Mouse (Mus musculus) midbrain, embryonic 15.5 days (tissue): ENCODE measurements around the gene Gm37240. TPM values are rescaled to one million over a fixed set of nuclear protein-coding genes. Genes with fewer than 3 reads are reported as not detected.
"Not testable (repeated sequence)": the region's sequence is repeated elsewhere in the genome, so short reads cannot be mapped to it uniquely, and the experiment has no call there.

Source experiments
- ATAC-seq: fragments of 200-750 bp; cut with Nextera tagmentation; replicated peaks from 2 replicates; pipeline ENCODE4 v1.8.0; 2017; ENCODE audit warnings: moderate TSS enrichment
- H3K27ac ChIP-seq: fragments of 300-500 bp; sonication (generic); 2 replicates; pipeline ENCODE4 v1.5.1; 2015; ENCODE audit warnings: mild to moderate bottlenecking, inconsistent platforms
- H3K27me3 ChIP-seq: fragments of 300-500 bp; sonication (generic); replicated peaks from 2 replicates; pipeline ENCODE4 v1.6.1; 2015; ENCODE audit warnings: inconsistent platforms
- H3K36me3 ChIP-seq: fragments of 300-500 bp; sonication (generic); replicated peaks from 2 replicates; pipeline ENCODE4 v1.6.1; 2015; ENCODE audit warnings: inconsistent platforms
- H3K4me1 ChIP-seq: fragments of 300-500 bp; sonication (generic); 2 replicates; pipeline ENCODE4 v1.6.1; 2015; ENCODE audit warnings: inconsistent platforms
- H3K4me2 ChIP-seq: fragments of 300-500 bp; sonication (generic); 2 replicates; pipeline ENCODE4 v1.6.1; 2015; ENCODE audit warnings: inconsistent platforms, mild to moderate bottlenecking, moderate library complexity
- H3K4me3 ChIP-seq: fragments of 300-500 bp; sonication (generic); 2 replicates; pipeline ENCODE4 v1.5.1; 2015; ENCODE audit warnings: mild to moderate bottlenecking, inconsistent platforms
- H3K9ac ChIP-seq: fragments of 300-500 bp; sonication (generic); 2 replicates; pipeline ENCODE4 v1.6.1; 2015; ENCODE audit warnings: mild to moderate bottlenecking, inconsistent platforms
- H3K9me3 ChIP-seq: fragments of 300-500 bp; sonication (generic); 2 replicates; pipeline ENCODE4 v1.6.1; 2016; ENCODE audit warnings: inconsistent platforms
- WGBS: fragments of 180-500 bp; shearing (Covaris S2); methylation state at CpG from one replicate; pipeline ENCODE4 v1.1.7; 2015; ENCODE audit warnings: mixed read lengths; 5-methylcytosine and 5-hydroxymethylcytosine counted together
- polyA plus RNA-seq: library from polyadenylated mRNA; unstranded; fragments of >200 nt; fragmentation: Nextera tagmentation; extraction: Ambion mirVana; gene quantifications from 2 replicates; pipeline ENCODE4 v1.2.1, GENCODE M21; 2015

Gene Gm37240
- polyA plus RNA-seq, 1 experiment from 2014 or later, result 0.40 TPM

DNA sequence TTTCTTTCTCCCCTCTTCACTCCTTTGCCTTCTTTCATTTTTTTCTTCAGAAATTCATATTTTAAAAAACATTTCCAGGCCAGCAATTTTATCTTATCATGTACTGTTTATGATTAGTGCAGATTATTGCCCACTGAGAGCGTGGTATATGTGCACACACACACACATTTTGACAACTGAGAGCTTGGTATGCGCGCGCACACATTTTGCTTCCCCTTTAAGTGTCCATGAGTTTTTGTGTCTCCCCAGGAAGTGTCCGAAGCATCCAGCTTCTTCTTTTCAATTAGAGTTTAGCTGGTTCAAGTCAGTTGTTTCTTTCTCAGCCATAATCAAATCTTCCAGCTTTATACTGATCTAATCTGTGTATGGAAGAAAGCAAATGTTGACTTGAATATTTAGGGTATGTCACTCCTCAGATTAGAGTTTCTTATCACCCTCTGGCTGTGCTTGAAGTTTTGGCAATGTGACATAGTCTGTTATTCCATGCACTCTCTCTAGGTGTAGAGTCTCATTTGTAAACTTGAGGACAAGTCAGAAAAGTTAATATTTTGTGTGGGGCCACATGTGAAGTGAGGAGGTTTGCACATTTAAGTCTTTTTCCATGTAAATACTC lies 294.6 kb downstream of the Gm37240 start:
- Histone ChIP-seq H3K9ac (no peak overlapping the region), H3K4me3 (no peak overlapping the region), H3K27ac (no peak overlapping the region), H3K27me3 (no peaks in the 10 kb centered on the region), H3K36me3 (no peaks in the 10 kb centered on the region), H3K4me2 (no peak overlapping the region), H3K9me3 (no peaks in the 10 kb centered on the region), H3K4me1 (no peaks in the 10 kb centered on the region)
- WGBS, result 93% methylated on average over 5 of the region's 5 CpGs
- no peak for ATAC-seq

DNA sequence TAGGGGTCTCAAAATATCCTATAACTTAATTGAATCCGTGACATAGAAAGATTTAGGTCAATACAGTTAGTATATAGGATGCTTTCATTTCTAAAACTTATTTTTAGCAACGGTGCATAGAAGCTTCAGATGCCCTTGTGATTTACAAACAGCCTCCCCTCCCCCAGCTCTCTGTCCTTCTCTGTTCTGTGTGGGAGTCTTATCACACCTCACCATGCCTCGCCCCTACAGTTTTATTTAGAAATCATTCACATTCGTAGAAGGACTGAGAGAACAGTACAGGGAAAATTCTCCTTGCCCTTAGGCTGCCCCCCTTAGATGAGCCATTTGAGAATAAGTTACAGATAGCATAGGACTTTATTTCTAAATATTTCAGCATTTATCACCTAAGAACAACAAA lies 295.3 kb downstream of the Gm37240 start:
- H3K4me2 ChIP-seq, result no peak overlapping the region
- no peak overlapping the region for H3K27ac ChIP-seq
- H3K9me3 ChIP-seq, result no peaks in the 10 kb centered on the region
- H3K27me3 ChIP-seq, result no peaks in the 10 kb centered on the region
- ATAC-seq, result no peak
- no peaks in the 10 kb centered on the region for H3K4me1 ChIP-seq
- 77% methylated on average over 4 of the region's 4 CpGs for WGBS
- H3K9ac ChIP-seq, result no peak overlapping the region
- H3K36me3 ChIP-seq, result no peaks in the 10 kb centered on the region
- H3K4me3 ChIP-seq, result no peak overlapping the region

DNA sequence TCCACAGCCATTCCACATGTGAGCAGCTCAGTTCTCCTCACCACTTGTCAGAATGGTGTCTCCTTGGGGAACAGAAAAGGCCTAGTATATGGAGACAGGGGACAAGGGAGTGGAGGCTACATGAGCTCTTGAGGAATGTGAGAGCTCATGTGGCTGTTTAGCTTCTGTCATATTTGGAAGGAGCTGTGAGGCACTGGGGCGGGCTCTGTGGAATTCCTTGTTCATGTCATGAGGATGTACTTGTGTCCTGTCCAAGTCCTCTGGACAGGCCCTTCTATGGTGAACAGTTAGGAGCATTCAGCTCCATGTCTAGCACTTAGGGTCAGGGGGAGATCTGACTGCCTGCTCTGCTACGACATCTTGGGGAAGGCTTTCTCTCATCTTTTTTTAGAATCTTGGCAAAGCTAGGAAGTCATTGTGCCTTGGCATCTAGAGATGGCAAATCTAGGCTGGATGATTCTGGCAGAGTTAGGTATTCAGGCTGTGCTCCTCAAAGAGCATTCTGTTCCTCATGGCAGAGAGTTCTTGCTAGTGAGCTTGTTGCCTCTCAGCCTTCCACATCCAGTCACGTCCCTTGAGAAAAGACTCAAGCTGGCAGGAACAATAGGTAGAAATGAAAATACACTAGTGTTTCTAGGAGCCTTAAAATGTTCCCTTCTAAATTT lies 297.1 kb downstream of the Gm37240 start:
- 86% methylated on average over 3 of the region's 3 CpGs for WGBS

DNA sequence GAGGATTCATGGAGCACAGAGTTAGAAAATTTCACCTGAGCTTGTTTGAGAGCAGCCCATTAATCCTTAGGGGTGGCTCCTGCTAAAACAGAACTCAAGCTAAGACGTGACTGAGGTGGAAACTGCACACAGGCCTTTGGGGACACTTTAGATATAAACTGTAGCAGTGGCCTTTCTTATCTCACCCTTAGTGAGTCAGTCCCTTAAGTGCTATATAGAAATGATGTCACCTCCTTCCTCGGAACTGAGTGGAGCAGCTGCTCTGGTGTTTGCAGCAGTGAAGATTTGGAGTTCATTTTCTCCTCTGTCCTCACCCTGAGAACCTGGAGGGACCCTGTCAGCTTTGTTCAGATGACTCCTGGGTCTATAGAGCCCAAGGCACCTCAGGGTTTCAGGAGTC lies 298.6 kb downstream of the Gm37240 start:
- Histone ChIP-seq H3K4me3 (no peak overlapping the region), H3K27ac (no peak overlapping the region), H3K4me1 (no peaks in the 10 kb centered on the region), H3K36me3 (no peaks in the 10 kb centered on the region), H3K27me3 (no peaks in the 10 kb centered on the region), H3K9me3 (no peaks in the 10 kb centered on the region), H3K4me2 (no peak overlapping the region), H3K9ac (no peak overlapping the region)
- no peak for ATAC-seq
- 80% methylated on average over 2 of the region's 2 CpGs for WGBS

More for the DNA sequence above, 297.1 kb downstream of the Gm37240 start:
- ATAC-seq, result no peak
- Histone ChIP-seq H3K27ac (no peak overlapping the region), H3K4me2 (no peak overlapping the region), H3K36me3 (no peaks in the 10 kb centered on the region), H3K9ac (no peak overlapping the region), H3K27me3 (no peaks in the 10 kb centered on the region), H3K4me1 (no peaks in the 10 kb centered on the region), H3K4me3 (no peak overlapping the region), H3K9me3 (no peaks in the 10 kb centered on the region)

DNA sequence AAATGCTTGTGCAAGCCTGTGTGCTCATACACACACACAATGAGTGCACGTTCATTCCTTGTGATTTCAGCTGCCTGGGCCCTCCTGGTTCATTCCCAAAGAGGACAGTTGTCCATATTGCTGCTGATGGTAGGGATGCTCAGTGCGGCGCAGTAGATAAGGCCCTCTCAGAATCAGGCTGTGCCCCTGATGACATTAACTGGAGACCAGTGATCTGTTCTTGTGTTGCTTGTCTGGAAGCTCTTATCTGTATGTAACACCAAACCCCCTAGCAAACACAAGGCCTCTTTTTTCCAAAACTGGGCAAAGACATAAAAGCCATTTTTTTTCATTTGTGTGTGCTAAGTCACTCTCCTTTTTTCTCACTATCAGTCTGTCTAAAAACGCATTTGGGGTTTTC lies 302.4 kb downstream of the Gm37240 start:
- no peak for ATAC-seq
- H3K4me2 ChIP-seq, result no peak overlapping the region
- no peaks in the 10 kb centered on the region for H3K36me3 ChIP-seq
- no peak overlapping the region for H3K9ac ChIP-seq
- H3K27ac ChIP-seq, result no peak overlapping the region
- 90% methylated on average over 4 of the region's 4 CpGs for WGBS
- H3K4me3 ChIP-seq, result no peak overlapping the region
- H3K9me3 ChIP-seq, result no peaks in the 10 kb centered on the region
- H3K4me1 ChIP-seq, result no peaks in the 10 kb centered on the region
- H3K27me3 ChIP-seq, result no peaks in the 10 kb centered on the region

DNA sequence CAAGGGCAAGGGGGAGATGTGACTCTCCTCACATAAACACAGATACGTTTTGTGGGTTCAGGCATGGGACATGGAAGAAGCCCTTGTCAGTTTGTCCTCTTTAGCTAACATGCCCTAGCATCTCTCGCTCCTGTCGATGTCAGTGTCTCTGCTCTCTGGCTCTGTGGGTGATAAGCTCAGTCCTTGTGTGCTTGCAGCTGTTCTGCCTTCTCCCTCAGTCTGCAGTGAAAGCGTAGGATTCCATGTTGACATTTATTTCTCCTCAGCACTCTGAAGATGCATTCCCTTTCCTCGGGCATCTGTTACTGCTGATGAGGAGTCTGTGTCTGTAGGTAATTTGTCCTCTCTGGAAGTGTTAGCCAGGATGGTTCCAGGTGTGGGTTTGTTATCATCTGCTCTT lies 304.1 kb downstream of the Gm37240 start:
- Histone ChIP-seq H3K27me3 (no peaks in the 10 kb centered on the region), H3K27ac (no peak overlapping the region), H3K9me3 (no peaks in the 10 kb centered on the region), H3K4me3 (no peak overlapping the region), H3K9ac (no peak overlapping the region), H3K36me3 (no peaks in the 10 kb centered on the region), H3K4me2 (no peak overlapping the region), H3K4me1 (no peaks in the 10 kb centered on the region)
- ATAC-seq, result no peak
- WGBS, result 90% methylated on average over 5 of the region's 5 CpGs

DNA sequence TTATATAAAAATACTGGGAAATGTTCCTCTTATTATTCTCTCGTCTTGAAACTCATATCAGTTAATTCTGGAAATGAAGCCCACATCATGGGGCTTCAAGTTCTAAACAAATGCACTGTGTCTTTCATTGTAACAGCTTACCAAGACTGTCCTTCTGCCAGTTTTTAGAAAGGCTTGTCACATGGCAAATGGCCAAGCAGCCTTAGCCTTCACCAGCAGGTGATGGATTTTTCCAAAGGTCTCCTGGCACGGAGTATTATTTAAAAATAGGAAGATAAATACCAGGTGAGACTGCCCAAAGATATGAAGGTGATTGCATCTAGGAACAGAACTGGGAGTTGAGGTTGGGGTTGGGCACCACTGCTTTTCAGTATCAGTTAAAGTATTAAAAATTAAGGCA lies 304.6 kb downstream of the Gm37240 start:
- ATAC-seq, result no peak

DNA sequence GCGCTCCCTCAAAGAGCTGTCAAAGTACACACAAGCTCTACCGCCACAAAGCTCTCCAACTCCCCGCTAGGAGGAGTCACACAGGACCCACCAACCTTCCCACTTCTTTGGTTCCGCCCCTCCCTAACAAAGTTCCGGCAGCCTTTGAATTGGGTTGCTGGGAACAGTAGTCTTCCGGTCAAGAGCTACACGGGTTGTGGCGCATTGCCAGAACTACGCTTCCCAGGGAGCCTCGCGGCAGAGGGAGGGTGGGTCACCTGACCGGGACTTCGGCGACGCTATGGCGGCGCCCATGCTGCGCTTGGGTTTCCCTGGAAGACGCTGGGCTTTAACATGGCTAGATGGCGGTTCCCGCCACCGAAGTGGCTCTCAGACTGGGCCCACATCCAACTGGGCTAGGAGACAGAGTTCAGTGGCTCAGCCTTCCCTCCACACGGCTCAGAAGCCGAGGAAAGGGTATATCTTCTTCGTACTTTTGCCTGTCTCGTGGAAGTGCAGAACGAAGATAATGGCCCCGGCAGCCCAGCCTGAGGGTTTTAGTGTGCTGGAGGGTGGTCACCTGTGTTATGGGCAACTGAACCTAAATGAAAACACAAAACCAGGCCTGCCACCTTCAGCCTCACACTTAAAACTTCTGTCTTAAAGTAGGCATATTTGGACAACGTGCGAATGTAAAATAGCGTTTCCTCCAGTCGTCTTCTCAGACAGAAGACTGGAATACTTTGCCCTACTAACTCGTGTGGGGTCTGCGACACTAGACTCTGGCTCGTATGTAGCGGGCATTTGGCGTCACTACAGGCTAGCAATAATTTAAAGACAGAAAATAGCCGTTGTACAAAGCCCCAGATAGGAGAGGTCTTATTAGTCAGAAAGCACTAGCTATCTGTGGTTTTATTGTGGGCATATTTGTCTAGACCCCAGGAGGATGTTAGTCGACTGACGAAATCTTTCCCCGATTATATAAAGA lies 313.2 kb downstream of the Gm37240 start, which contains the start of gene Gatb:
Gatb (plus strand) TSS at position 256 of the 967 bp plus-strand sequence.
- peak within 1 kb of the TSS; percentile 85 for H3K27ac ChIP-seq
- H3K4me2 ChIP-seq, result peak within 1 kb of the TSS; percentile 68
- H3K36me3 ChIP-seq, result no peaks in the 10 kb centered on the region
- H3K4me3 ChIP-seq, result peak within 1 kb of the TSS; percentile 65
- H3K27me3 ChIP-seq, result no peaks in the 10 kb centered on the region
- ATAC-seq, result peak; percentile 100
- no peaks in the 10 kb centered on the region for H3K9me3 ChIP-seq
- H3K9ac ChIP-seq, result peak within 1 kb of the TSS; percentile 77
- 3% methylated on average over 41 of the region's 41 CpGs for WGBS
- H3K4me1 ChIP-seq, result peaks cover 3% of the 10 kb centered on the region

More for the DNA sequence above, 304.6 kb downstream of the Gm37240 start:
- Histone ChIP-seq H3K36me3 (no peaks in the 10 kb centered on the region), H3K9me3 (no peaks in the 10 kb centered on the region), H3K4me2 (no peak overlapping the region), H3K4me1 (no peaks in the 10 kb centered on the region), H3K9ac (no peak overlapping the region), H3K27ac (no peak overlapping the region), H3K4me3 (no peak overlapping the region), H3K27me3 (no peaks in the 10 kb centered on the region)
- WGBS, result 84% methylated on average over 2 of the region's 2 CpGs

DNA sequence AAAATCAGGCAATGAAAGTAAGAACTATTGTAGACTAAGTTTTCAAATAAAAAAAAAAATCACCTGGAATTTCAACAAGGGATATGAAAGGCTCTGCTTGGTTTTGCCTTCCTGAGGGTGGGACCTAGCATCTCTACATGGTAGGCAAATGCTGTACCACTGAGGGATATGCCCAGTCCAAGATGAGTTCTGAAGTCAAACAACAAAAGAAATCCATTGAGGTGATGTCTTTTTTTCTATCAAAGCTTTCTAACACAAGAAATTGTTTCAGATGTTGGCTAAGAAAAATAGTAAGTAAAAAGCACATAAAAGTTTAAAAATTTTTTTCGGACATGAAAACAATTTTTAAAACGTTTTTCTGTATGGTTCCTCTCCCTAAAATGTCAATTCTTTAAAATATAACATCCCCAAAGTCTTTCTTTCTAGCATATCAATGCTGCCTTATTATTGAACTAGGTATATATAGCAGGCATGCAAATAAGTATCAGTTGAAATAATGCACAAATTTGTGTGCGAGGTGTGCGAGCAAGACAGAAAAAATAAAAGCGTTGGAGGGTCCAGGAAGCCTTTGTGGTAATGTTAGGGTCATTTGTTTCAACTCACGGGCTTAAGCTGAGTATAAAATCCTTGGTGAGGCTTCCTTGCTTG lies 314.0 kb downstream of the Gm37240 start:
- H3K27me3 ChIP-seq, result no peaks in the 10 kb centered on the region
- H3K9me3 ChIP-seq, result no peaks in the 10 kb centered on the region
- no peak overlapping the region for H3K9ac ChIP-seq
- 23% methylated on average over 6 of the region's 6 CpGs for WGBS
- H3K4me1 ChIP-seq, result peaks cover 3% of the 10 kb centered on the region
- peak overlapping the region; percentile 38 for H3K4me3 ChIP-seq
- peak overlapping the region; percentile 68; the same call in 1 of the 2 replicates for H3K27ac ChIP-seq
- no peak for ATAC-seq
- peak overlapping the region; percentile 54 for H3K4me2 ChIP-seq
- H3K36me3 ChIP-seq, result no peaks in the 10 kb centered on the region

DNA sequence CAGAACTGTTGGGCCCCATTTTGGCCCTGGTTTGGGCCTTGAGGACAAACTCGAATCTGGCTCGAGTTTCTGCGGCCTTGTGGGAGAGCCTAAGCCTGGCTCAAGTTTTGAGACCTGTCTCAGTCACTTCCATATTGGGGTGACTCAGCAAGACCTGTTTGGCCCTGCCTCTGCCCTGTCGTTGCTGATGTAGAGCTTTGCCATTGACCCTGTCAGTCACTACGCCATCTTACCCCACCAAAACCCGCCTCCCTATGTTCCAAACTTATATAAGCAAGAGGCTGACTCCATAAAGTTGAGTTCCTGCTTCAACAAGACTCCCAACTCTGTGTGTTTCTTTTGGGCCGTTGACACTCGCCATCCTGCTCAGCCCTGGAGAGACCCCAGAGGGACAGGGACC lies 314.8 kb downstream of the Gm37240 start:
- not testable (repeated sequence) for H3K4me1 ChIP-seq, H3K27ac ChIP-seq, H3K36me3 ChIP-seq, H3K27me3 ChIP-seq, H3K9ac ChIP-seq, H3K4me3 ChIP-seq, H3K4me2 ChIP-seq, H3K9me3 ChIP-seq, ATAC-seq
- 91% methylated on average over 8 of the region's 8 CpGs for WGBS

DNA sequence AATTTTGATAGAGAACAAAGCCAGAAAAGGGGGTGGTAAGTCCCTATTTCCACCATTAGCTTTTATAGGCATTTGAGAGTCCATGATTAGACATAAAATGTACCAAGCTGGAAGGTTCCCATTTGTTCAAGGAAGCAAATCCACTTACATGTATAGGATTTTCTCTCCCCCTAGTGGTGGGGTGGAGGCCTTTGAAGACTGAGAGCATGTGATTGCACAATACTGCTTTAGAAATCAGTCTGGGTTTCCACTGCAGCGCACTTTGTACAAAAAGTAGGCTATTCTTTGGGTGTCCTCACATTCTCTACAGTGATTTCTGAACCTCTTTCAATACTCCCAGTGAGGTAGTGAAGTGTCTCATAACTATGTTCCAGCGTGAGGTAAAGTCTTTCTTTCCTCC lies 316.0 kb downstream of the Gm37240 start:
- Histone ChIP-seq H3K4me1 (peaks cover 3% of the 10 kb centered on the region), H3K4me2 (no peak overlapping the region), H3K4me3 (no peak overlapping the region), H3K27me3 (no peaks in the 10 kb centered on the region), H3K9ac (no peak overlapping the region), H3K36me3 (no peaks in the 10 kb centered on the region), H3K9me3 (no peaks in the 10 kb centered on the region), H3K27ac (no peak overlapping the region)
- ATAC-seq, result no peak
- WGBS, result 58% methylated on average over 2 of the region's 2 CpGs

DNA sequence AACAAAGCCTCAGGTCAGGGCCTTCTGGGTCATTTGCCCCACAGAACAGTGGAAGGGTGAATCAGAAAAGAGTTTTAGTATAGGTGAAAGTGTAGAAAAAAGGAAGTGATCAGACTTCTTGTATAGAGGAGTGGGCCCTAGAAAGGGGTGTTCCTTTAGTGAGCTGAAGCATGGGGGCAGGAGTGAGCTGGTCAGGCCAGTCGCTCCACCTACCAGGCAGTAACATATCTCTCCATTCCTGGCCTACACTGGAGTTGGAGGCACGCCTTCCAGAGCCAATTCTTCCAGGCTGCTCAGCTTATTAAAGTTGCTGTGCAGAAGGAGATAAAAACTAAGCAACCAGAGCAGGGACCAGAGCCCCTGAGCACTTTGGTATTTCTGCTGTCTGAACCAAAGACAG lies 322.7 kb downstream of the Gm37240 start:
- Histone ChIP-seq H3K4me1 (no peaks in the 10 kb centered on the region), H3K27ac (no peak overlapping the region), H3K4me2 (no peak overlapping the region), H3K9ac (no peak overlapping the region), H3K27me3 (no peaks in the 10 kb centered on the region), H3K4me3 (no peak overlapping the region), H3K36me3 (no peaks in the 10 kb centered on the region), H3K9me3 (no peaks in the 10 kb centered on the region)
- 66% methylated on average over 2 of the region's 2 CpGs for WGBS
- ATAC-seq, result no peak
